Mouse (Mus musculus) mouse embryonic stem cell (cell line): ENCODE results near the gene Lztr1.

Source experiments
- in situ Hi-C, 2 experiments: fragments of 300-500 bp; cut with MboI; formaldehyde crosslinking; loops; 1 replicate in 1 of 2; 3 replicates in 1 of 2; pipeline ENCODE4 v1.14.3; 2019 to 2020; ENCODE audit warnings: low sequenced_read_pairs in 2 of 2, low pct_unique_long_range_greater_than_20kb in 1 of 2, mixed read lengths in 1 of 2; ENCODE audit not compliant: unreplicated experiment in 1 of 2

Lztr1 gene

GRCm38 (mm10) chr16:17508546-17509239 is at the start of gene Lztr1:
Lztr1 (plus strand) TSS chr16:17508688.
- in situ Hi-C loops, result no loop called here

GRCm38 (mm10) chr16:17460254-17460653 is 48.2 kb upstream of the Lztr1 start:
- in situ Hi-C loops, result no loop called here

GRCm38 (mm10) chr16:17461596-17461995 is 46.9 kb upstream of the Lztr1 start:
- in situ Hi-C loops, result no loop called here

- in situ Hi-C loops, result no loop called here
These were observed 45.3 kb upstream of the Lztr1 start for GRCm38 (mm10) chr16:17463184-17463583.

- in situ Hi-C loops, result no loop called here
These were observed 41.4 kb upstream of the Lztr1 start for GRCm38 (mm10) chr16:17466875-17467663.

GRCm38 (mm10) chr16:17472498-17472897 is 36.0 kb upstream of the Lztr1 start:
- in situ Hi-C loops, result no loop called here

- in situ Hi-C loops, result no loop called here
These were observed 34.4 kb upstream of the Lztr1 start for GRCm38 (mm10) chr16:17474091-17474490.

GRCm38 (mm10) chr16:17474761-17475160 is 33.7 kb upstream of the Lztr1 start:
- in situ Hi-C loops, result no loop called here

- in situ Hi-C loops, result no loop called here
These were observed 33.2 kb upstream of the Lztr1 start for GRCm38 (mm10) chr16:17475326-17475725.

GRCm38 (mm10) chr16:17478331-17478943 is 30.1 kb upstream of the Lztr1 start:
- in situ Hi-C loops, result no loop called here

GRCm38 (mm10) chr16:17481465-17481864 is 27.0 kb upstream of the Lztr1 start:
- in situ Hi-C loops, result no loop called here

DNA sequence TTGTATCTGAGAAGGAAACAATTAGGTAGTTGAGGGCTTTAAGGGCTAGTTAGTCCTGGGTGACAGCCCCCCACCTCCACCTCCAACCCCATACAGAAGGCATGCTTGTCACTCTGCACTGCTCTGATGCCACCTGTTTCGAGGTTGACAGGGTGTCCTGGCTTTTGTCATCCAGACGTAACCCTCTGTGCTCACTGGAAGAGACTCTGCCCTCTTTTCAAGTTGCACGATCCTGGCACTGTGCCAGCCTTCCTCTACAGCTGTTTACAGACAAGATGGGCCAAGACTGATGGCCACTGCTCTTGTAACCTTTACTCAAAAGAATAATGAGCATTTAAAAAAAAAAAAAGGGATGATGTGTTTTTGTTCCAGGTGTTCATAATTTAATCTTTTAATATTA is 22.0 kb upstream of the Lztr1 start:
- in situ Hi-C loops, result no loop called here

- in situ Hi-C loops, result no loop called here
These were observed 19.7 kb upstream of the Lztr1 start for GRCm38 (mm10) chr16:17488478-17489468.

DNA sequence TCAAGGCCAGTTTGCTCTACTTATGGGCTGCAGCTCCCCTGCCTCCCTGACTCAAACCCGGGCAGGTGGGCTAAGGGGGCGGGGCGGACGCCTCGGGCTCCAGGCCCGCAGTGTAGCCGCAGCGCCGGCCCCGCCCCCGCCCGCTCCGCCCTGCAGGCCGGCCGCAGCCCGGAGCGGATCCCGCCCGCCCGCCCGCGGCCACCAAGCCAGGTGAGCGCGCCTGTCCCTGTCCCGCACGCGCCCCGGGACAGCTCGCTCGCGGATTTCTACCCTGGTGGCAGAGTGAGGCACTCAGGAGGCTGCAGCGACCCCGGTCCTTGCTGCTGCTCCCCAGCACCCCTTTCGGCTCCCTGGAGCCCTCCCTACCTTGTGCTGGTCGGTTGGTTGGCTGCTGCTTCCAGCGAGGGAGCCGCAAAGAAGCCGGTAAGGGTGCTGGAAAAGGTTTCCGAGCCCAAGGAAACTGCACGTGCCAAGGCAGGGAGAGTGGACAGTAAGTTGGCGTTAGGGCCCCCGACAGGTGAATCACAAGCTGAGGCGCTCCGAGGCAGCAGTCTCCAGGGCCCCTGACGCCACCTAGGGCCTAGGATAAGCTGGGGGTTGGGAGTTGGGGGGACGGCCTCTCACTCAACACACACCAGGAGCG is 18.9 kb upstream of the Lztr1 start, which contains the start of gene Aifm3:
Gene Aifm3 (plus strand): TSS at position 143 of the 643 bp plus-strand sequence.
- in situ Hi-C loops, result no loop called here

GRCm38 (mm10) chr16:17491154-17491553 is 17.3 kb upstream of the Lztr1 start:
- in situ Hi-C loops, result no loop called here

DNA sequence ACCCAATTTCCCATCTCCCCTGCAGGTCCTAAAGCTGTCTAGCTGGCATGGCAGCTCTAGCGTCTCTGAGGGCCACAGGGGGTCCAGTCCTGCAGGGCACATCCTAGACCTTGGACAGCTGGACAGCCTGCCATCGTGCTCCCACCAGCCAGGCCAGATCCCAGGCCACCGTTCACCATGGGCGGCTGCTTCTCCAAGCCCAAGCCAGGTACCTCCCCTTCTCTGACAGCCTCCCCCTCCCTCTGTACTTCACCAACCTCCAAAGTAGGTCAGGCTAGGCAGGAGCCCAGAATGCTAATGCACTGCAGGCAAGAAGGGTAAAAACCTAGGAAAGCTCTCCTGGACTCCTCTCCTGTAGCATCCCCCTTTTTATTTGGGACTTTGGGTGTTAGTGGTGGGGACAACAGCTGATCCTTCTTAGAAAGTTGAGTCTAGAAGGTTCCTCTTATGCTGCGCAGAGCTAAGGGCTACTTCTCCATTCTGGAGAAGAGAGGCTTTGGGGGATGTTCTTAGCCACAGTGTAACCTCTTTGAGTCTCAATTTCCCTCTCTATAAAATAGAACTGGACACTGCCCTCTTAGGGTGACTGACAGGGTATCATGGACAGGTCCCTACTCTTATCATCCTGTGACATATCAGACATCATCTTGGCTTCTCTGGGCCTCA is 16.5 kb upstream of the Lztr1 start:
- in situ Hi-C loops, result no loop called here

- in situ Hi-C loops, result no loop called here
These were observed 11.8 kb upstream of the Lztr1 start for GRCm38 (mm10) chr16:17496499-17497305.
